Mouse (Mus musculus) embryo, embryonic 10.5 days (tissue): ENCODE data around the gene Gm10486.
"Not testable (repeated sequence)": the region's sequence is repeated elsewhere in the genome, so short reads cannot be mapped to it uniquely, and the experiment has no call there.

Experiments used
- DNase-seq: peaks from one replicate; pipeline ENCODE4 v3.0.0-alpha.2; 2015; ENCODE audit warnings: low spot score

The Gm10486 gene

GRCm38 (mm10) chrX:35067084-35067483 is at the start of gene Gm10486:
Gene Gm10486 (plus strand): TSS chrX:35067384.
- DNase-seq: not testable (repeated sequence)
